Mouse (Mus musculus) cortical plate, adult 2 months (tissue): ENCODE measurements at regions not wholly inside any gene's neighbourhood (a gene's known extent, or its start where the extent isn't known, plus 50 kb on each side); places are given as distances from the start of the nearest gene placed in this dataset.

Experiments used
- H3K27ac ChIP-seq: fragments of 200-500 bp; 2 replicates; pipeline ENCODE4 v1.5.1; 2012; ENCODE audit warnings: low read length, control low read depth, inconsistent platforms; ENCODE audit not compliant: insufficient read depth
- H3K4me1 ChIP-seq: fragments of 200-500 bp; 2 replicates; pipeline ENCODE4 v1.6.1; 2011; ENCODE audit warnings: low read length; ENCODE audit not compliant: control insufficient read depth, insufficient read depth
- H3K4me3 ChIP-seq: fragments of 200-500 bp; 2 replicates; pipeline ENCODE4 v1.5.1; 2011; ENCODE audit warnings: mild to moderate bottlenecking, low read length, control low read depth; ENCODE audit not compliant: insufficient read depth
- CTCF ChIP-seq: fragments of 200-500 bp; IDR thresholded peaks from 2 replicates; pipeline ENCODE4 v1.5.1; 2011; ENCODE audit warnings: mild to moderate bottlenecking, control low read depth, low read length; ENCODE audit not compliant: insufficient read depth; ENCODE audit errors: extremely low read depth
- POLR2A ChIP-seq: fragments of 200-500 bp; IDR thresholded peaks from 2 replicates; pipeline ENCODE4 v1.6.1; 2011; ENCODE audit warnings: mild to moderate bottlenecking, low read length, control low read depth; ENCODE audit not compliant: insufficient read depth; ENCODE audit errors: extremely low read depth

GRCm38 (mm10) chr7:111297174-111297902, 214.5 kb upstream of the Eif4g2 start:
- peaks cover 12% of the 10 kb centered on the region for H3K4me1 ChIP-seq
- TF ChIP-seq CTCF (no peak), POLR2A (no peak)
- no peak overlapping the region for H3K4me3 ChIP-seq
- H3K27ac ChIP-seq: peak overlapping the region; percentile 93

DNA sequence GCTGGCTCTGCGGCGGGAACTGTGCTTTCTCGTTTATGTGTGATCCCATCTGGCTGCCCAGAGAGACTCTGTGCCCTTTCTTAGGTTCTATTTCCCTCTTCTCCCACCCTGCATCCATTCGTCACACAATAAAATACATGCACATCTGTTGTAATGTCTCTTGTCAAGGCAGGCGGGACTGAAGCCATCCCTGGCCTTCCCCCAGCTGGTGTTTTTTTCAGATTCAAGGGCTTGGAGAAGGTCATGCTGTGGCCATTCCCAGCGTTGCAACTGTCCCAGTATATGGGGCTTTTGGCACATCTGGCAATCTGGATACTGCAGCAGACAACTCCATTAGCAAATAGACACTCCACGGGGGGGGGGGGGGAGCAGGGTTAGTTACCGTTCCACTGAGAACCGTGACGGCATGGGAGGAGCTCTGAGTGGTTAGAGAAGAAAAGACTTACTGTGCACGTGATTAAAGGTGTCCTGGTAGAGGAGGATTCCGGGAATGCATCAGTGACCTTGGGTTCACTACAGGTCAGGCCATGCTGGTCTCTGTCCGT, 200.7 kb upstream of the Eif4g2 start:
- H3K27ac ChIP-seq: no peak overlapping the region
- no peaks in the 10 kb centered on the region for H3K4me1 ChIP-seq
- H3K4me3 ChIP-seq: no peak overlapping the region
- no peak for TF ChIP-seq CTCF
- no peak for TF ChIP-seq POLR2A

- Histone ChIP-seq H3K4me1 (no peaks in the 10 kb centered on the region), H3K27ac (no peak overlapping the region), H3K4me3 (no peak overlapping the region)
- TF ChIP-seq POLR2A: no peak
- no peak for TF ChIP-seq CTCF
These were observed 199.5 kb upstream of the Eif4g2 start for GRCm38 (mm10) chr7:111282314-111282713.

- no peak overlapping the region for H3K4me3 ChIP-seq
- H3K4me1 ChIP-seq: peaks cover 2% of the 10 kb centered on the region; the same call in 1 of the 2 replicates
- TF ChIP-seq POLR2A (no peak), CTCF (no peak)
- no peak overlapping the region for H3K27ac ChIP-seq
These were observed 194.9 kb upstream of the Eif4g2 start for GRCm38 (mm10) chr7:111277703-111278102.

- H3K4me3 ChIP-seq: no peak overlapping the region
- peaks cover 2% of the 10 kb centered on the region; the same call in 1 of the 2 replicates for H3K4me1 ChIP-seq
- no peak for TF ChIP-seq CTCF
- TF ChIP-seq POLR2A: no peak
- H3K27ac ChIP-seq: 0 out of 2 replicates have a peak overlapping the region, but pooled peaks have one; percentile 1
These were observed 191.0 kb upstream of the Eif4g2 start for GRCm38 (mm10) chr7:111273839-111274238.

- Histone ChIP-seq H3K27ac (no peak overlapping the region), H3K4me1 (peaks cover 2% of the 10 kb centered on the region; the same call in 1 of the 2 replicates), H3K4me3 (no peak overlapping the region)
- TF ChIP-seq POLR2A (no peak), CTCF (no peak)
These were observed 188.0 kb upstream of the Eif4g2 start for GRCm38 (mm10) chr7:111270874-111271273.

GRCm38 (mm10) chr7:111268197-111268596, 185.4 kb upstream of the Eif4g2 start:
- no peak for TF ChIP-seq POLR2A
- TF ChIP-seq CTCF: no peak
- no peak overlapping the region for H3K4me3 ChIP-seq
- no peak overlapping the region for H3K27ac ChIP-seq
- no peaks in the 10 kb centered on the region; the same call in 1 of the 2 replicates for H3K4me1 ChIP-seq

DNA sequence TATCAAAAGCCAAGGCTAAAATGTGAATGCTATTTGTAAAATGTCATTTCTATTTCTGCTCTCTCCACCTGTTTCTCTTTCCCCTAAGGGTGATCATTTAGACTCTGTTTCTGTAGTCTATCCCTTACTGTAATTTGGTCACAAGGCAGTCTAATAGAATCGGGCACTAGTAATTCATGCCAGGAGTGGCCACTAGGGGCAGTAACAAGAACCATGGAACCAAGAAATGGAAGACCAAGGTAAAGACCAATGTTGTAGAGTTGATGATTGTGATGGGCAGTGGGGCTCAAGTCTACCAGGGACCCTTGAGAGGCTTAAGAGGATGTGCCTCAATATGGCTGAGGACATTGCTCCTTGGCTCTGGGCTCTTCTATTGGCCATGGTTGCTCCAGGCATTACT, 180.5 kb upstream of the Eif4g2 start:
- no peak overlapping the region for H3K4me3 ChIP-seq
- no peak overlapping the region for H3K27ac ChIP-seq
- H3K4me1 ChIP-seq: no peaks in the 10 kb centered on the region
- no peak for TF ChIP-seq POLR2A
- TF ChIP-seq CTCF: no peak

GRCm38 (mm10) chr7:111259630-111260574, 177.1 kb upstream of the Eif4g2 start:
- H3K27ac ChIP-seq: no peak overlapping the region
- no peaks in the 10 kb centered on the region for H3K4me1 ChIP-seq
- TF ChIP-seq CTCF (no peak), POLR2A (no peak)
- no peak overlapping the region for H3K4me3 ChIP-seq

GRCm38 (mm10) chr7:111257842-111258241, 175.0 kb upstream of the Eif4g2 start:
- Histone ChIP-seq H3K4me1 (no peaks in the 10 kb centered on the region), H3K4me3 (no peak overlapping the region), H3K27ac (no peak overlapping the region)
- TF ChIP-seq POLR2A: no peak
- TF ChIP-seq CTCF: no peak
